Mouse (Mus musculus) small intestine, adult 2 months (tissue): ENCODE measurements around the gene Entpd1.

Source experiments
- CTCF ChIP-seq: fragments of 200-500 bp; IDR thresholded peaks from 2 replicates; pipeline ENCODE4 v1.5.1; 2012; ENCODE audit warnings: low read depth, mild to moderate bottlenecking, control low read depth, inconsistent platforms, low read length, moderate library complexity, mixed read lengths; ENCODE audit not compliant: insufficient replicate concordance, insufficient read length; ENCODE audit errors: extremely low read depth
- POLR2A ChIP-seq: fragments of 200-500 bp; IDR thresholded peaks from 2 replicates; pipeline ENCODE4 v1.6.1; 2012; ENCODE audit warnings: low read depth, mild to moderate bottlenecking, control low read depth, inconsistent platforms, low read length, moderate library complexity

GRCm38 (mm10) chr19:40661874-40662273, 49.7 kb downstream of the Entpd1 start:
- TF ChIP-seq POLR2A (no peak), CTCF (no peak)
